Mouse (Mus musculus): ENCODE measurements at regions not wholly inside any gene's neighbourhood (a gene's known extent, or its start where the extent isn't known, plus 50 kb on each side); places are given as distances from the start of the nearest gene placed in this dataset.

- TF ChIP-seq POLR2A (IDR thresholded peaks at IDR 0.05; ENCODE audit: low read depth, low read length) (no peak), CTCF (IDR thresholded peaks at IDR 0.05; ENCODE audit: borderline replicate concordance, insufficient read depth, low read length) (no peak)
Measured at GRCm38 (mm10) chr14:54125510-54125909, 128.4 kb downstream of the Dad1 start.
